Mouse (Mus musculus): ENCODE results near the gene Serpina6.
"Not testable (repeated sequence)": the region's sequence is repeated elsewhere in the genome, so short reads cannot be mapped to it uniquely, and the experiment has no call there.

Serpina6 gene

DNA sequence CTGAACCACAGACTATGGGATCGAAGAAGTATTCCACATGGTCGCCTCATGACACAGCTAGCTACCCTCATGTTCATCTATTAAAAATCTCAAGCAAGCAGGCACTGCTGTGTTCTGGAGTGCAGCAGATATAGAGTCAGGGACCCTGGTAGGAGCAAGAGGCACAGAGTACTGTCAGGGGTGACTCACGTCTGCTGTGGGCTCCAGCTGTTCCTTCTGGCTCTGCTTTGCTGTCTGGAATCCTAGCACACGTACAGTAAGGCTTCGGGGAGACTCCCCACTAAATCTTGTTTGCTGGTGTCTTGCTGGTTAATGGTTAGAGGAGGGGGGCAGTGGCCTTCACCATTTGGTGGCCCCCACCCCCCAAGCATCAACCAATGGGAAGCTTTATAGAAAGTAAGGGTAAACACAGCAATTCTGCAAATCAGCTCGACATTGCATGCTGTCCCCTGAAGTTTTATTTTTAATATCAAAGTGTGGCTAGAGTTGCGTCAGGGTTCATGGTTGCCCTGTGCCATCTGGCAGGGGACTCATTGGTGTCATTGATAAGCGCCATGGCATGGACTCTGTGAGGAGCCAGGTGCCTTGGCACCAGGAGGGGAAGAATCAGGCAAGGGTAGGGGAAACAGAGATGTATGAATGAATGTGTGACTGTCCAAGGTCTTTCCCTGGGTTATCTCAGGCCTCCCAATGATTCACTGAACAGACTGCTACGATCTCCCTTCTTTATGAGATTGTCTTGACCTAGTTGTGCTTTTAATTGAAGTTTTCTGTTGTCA, at the start of gene Serpina6:
Gene Serpina6, minus strand, starts transcription at position 365 of the 779 bp plus-strand sequence.
- DNase-seq: no peak

- no peak for DNase-seq
Observed at GRCm38 (mm10) chr12:103706113-103706512, 49.1 kb upstream of the Serpina6 start.

DNA sequence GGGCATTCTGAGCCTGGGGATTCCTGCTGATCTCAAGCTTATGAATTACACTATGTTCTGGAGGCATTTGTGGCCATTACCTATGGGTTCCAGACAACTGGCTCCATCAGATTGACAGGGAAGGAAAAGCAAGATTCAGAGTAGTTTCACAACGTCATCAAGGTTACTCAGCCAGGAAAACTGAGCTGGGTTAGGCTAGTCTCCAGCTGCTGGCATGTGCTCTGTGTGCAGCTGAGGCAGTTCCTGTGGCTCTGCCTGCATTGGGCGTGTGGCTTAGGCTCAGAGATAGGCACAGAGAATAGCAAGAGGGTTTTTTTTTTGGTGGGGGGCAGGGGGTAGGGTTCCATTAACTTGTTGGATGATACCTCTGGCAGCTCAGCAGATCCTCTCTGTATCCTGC, 48.5 kb upstream of the Serpina6 start:
- no peak for DNase-seq

DNA sequence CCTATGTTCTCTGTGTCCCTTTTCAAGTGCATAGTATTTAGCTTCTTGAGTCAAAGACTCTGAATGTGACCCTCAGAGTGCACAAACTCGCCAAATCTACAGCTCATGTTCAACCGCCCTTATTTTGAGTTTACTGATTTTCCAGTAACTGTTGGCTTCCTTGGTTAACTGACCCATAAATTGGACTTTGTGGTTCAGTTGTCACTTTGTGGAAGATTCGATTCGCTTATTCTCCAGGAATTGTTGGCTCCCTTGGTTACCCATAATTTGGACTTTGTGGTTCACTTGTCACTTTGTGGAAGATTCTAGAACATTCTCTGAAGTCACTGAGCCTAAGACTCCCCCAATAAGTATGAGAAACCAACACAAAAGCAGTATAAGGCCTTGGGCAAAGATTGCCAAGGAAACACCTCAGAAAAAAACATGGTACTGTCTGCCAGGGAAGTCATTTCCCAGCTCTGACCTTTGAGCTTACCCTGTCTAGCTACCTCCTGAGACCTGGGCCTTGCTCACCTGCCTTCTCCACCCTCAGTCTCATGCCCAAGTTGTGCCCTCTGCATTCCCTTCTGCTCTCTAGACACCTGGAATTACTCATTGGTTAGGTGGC, 43.2 kb upstream of the Serpina6 start:
- no peak for DNase-seq

GRCm38 (mm10) chr12:103695429-103695828, 38.4 kb upstream of the Serpina6 start, which contains the start of gene Serpina1f:
Serpina1f (minus strand) TSS chr12:103695529.
- no peak for DNase-seq

DNA sequence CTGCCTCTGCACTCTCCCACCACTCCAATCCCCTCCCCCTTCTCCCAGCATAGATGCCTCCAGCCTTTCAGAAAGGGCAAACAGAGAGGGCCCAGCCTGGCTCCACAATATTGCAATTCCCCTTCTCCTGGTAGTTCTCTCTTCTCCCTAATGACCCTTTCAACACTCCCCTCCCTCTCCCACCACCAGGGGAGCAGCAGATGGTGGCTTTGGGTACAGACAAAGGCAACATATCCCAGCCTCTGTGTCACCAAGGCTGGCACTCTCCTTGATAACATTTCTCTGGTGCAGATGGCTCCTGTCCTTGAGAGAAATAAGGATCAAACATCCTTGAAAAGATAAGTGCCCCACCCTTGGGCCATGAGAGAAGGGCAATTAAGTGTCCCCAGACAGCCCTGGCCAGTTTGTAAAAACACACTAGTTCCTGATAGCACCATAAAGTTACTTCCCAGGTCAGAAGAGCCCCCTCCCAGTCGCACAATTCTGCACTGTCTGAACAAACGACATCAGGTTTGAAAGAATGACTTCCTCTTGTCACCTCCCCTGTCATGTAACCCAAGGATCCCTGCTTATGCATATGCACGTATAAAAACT, 31.3 kb upstream of the Serpina6 start:
- no peak for DNase-seq

DNA sequence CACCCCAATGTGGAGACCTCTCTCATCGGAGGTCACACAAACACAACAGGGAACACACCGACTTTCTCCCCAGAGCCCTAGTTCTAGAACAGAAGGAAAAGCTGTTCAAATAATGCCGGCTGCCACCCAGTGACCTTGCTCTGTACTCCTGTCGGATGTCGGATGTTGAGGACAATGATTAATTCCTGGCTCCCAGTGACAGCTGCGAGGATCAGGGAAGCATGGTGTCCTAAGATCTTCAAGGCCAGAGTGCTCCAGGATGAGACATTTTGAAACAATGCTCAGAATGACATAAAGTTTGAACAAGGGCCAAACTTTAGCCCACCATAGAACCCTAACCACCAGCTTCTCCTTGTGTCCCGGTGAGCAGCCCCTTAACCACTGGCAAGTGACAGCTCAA, 30.0 kb upstream of the Serpina6 start:
- DNase-seq: no peak

DNA sequence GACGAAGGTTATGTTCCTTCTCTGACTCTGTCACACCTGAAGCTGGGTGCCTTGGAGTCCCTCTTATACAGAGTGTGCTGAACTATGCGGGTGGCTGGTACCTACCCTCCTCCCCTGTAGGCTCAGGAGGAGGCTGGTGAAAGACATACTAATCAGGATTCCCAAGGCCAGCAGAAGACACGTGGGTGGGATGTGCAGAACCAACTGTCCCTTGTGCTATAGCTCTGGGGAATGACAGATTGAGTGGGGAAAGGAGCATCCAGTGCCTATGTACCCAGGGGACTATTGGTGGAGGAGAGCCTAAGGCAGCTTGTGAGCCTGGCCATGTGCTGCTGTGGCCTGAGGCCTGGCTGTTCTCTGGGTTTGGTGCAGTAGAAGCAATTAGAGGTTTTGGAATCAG, 29.0 kb upstream of the Serpina6 start:
- DNase-seq: no peak

- no peak for DNase-seq
Observed at GRCm38 (mm10) chr12:103685386-103685785, 28.4 kb upstream of the Serpina6 start.

DNA sequence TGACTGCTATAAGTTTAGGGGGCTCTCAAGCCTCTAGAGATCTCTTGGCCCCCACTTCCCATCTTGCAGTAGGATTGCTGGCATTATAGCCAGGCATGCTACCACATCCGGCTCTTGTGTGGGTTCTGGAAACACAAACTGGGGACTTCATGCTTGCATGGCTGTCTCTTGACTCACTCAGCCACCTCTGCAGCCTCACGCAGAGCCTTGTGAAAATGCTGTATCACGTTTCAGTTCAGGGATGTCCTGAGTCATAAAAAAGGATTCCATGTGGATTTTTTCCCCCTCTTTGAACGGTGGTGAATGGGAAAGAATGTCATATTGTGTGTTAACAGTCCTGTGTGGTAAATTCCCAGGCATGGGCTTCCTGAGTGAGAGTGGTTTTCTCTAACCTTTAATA, 26.8 kb upstream of the Serpina6 start:
- no peak for DNase-seq

- DNase-seq: no peak
Observed at GRCm38 (mm10) chr12:103681739-103682138, 24.7 kb upstream of the Serpina6 start.

GRCm38 (mm10) chr12:103681169-103681568, 24.2 kb upstream of the Serpina6 start:
- DNase-seq: no peak

GRCm38 (mm10) chr12:103679853-103680252, 22.8 kb upstream of the Serpina6 start:
- not testable (repeated sequence) for DNase-seq

DNA sequence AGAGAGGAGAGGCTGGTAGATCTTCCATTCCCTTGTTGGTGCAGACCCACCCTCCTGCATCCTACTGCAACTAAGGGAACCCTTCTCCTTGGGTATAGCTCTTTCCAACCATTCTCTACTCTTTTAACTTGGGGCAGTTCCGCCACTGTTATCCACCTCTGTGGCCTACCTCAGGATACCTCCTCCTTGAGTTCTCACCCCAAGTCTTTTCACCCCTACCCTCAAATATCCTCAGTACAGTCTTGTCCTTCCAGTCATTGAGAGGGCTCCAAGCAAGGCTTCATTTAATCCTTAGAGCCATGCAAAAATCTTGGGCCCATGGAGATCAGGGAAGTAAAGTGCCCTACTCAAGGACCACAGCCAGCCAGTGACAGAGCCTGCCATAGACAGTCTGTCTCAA, 19.0 kb upstream of the Serpina6 start, which contains the start of gene Serpina16:
Gene Serpina16, minus strand, starts transcription at position 101 of the 400 bp plus-strand sequence.
- DNase-seq: no peak

- DNase-seq: no peak
Observed at GRCm38 (mm10) chr12:103673179-103673578, 16.2 kb upstream of the Serpina6 start.

DNA sequence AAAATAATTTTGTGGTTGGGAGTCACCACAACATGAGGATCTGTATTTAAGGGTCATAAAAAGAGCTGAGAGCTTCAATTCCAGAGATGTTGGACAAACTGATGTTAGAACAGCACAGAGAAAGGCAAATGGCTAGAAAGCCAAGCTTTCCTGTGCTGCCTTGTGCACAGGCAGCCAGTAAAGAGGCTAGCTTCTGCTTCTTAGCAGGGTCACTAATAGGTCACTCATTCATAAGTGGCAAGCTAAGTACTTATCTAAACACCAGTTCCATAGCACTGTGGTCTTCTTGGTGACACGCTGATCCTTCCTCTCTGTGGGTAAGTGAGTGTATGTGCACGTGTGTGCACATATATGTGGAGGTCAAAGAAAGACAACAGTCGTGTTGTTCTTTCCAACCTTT, 14.5 kb upstream of the Serpina6 start:
- no peak for DNase-seq

DNA sequence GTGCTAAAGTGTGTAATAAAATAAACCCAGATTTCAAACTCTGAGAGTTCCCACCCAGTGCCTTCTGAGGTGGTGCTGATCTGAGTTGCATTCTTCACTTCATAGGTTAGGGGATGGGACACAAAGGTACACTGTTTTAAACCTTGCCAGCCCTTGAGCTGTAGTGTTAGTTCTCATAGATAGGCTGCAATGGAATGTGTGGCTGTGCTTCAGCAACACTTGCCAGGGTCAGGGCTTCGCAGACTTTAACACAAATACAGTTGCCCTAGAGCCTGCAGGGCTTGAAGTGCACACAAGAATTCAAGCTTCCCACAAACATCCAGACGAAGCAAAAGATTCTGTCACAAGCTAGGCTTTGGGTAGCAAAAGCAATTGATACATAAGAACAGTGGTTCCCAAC, 14.0 kb upstream of the Serpina6 start:
- DNase-seq: no peak

DNA sequence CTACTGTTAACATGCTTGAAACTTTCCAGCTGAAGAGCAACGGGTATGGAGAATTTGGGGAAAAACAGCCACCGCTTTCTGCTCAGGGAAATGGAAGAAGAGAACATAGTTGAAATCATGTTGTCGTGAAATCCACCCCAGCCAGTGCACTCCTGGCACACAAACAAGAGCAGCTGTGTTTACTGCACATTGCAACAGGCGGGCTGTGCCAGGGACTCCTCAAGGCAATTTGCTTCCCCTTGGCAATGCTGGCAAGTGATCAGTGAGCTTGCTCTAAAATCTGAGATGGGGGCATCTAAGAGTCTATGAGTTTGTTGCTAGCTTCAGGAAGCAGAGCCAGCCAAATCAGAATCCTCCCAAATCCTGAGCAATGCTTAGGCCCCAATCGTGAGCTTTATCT, 13.3 kb upstream of the Serpina6 start:
- no peak for DNase-seq

- DNase-seq: no peak
Observed at GRCm38 (mm10) chr12:103665286-103665685, 8.3 kb upstream of the Serpina6 start.

DNA sequence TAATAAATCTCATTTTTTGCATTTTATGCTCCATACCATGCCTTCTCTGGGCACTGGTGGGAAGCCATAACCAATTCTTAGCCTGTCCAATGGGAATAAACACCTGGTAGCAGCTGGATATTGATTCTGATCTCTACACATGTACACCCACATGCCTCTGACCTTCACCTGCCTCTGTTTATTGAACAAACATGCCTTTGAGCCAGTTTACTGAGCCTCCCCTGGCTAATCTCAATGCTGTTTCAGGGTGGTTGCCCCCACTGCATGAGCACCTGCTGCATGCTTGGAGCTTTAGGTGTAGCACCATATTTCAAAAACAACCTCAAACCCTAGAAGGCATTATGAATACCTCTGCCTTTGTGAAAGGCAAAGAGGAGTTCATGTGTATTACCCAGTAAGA, 5.0 kb upstream of the Serpina6 start:
- not testable (repeated sequence) for DNase-seq

GRCm38 (mm10) chr12:103660076-103660475, 3.1 kb upstream of the Serpina6 start:
- no peak for DNase-seq

DNA sequence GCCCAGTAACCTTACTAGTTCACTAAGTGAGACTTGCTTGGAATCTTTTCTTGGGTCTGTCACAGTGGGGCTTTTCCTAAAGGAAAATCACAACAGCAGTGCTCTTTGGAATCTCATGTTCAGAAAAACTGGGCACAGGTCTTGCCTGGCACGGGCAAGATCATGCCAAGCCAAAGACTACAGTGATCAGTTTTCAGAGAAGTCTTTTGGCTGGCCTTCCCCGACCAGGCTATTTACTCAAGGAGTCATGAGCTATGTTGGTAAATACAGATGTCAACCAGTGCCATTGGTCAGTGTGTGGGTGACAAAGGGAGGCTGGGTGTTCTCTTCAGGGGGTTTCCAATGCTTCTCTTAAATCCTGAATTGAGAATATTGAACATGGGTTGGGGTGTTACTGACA, 2.2 kb upstream of the Serpina6 start:
- no peak for DNase-seq

DNA sequence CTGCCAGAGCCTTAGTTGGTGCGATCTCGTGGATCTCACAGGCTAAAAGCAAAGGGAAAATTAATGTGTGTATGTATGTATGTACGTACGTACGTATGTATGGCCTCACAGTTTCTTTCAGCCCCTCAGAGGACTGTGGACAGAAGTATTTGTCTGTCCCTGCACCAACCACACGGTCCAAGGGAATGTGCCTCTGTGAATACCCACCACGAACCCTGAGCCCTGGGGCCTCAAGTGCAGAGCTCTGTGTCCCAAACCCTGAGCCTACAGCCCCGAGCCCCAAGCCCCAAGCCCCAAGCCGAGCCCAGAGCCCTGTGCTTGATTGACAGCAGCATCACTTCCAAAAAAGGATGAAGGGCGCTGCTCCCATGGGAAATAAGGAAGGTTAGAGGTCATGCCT, 979 bp upstream of the Serpina6 start:
- no peak for DNase-seq

Data from thymus, postnatal 36 days (tissue).